Mouse (Mus musculus) cerebellum, adult 9-10 months (tissue): ENCODE results near the gene Mboat1.
A peak's percentile ranks its signal among the peaks of the same experiment; 100 is the strongest.

Experiments
- DNase-seq: peaks from one replicate; pipeline ENCODE4 v3.0.0; 2022

The Mboat1 gene

GRCm38 (mm10) chr13:30136243-30136922, at the start of gene Mboat1:
TSS of gene Mboat1 (plus strand) at chr13:30136489.
- DNase-seq, result peak; percentile 18

GRCm38 (mm10) chr13:30093086-30093485, 43.2 kb upstream of the Mboat1 start:
- no peak for DNase-seq

GRCm38 (mm10) chr13:30095851-30096250, 40.4 kb upstream of the Mboat1 start:
- no peak for DNase-seq

- no peak for DNase-seq
These were observed 39.8 kb upstream of the Mboat1 start for GRCm38 (mm10) chr13:30096536-30096935.

- DNase-seq, result no peak
These were observed 27.2 kb upstream of the Mboat1 start for GRCm38 (mm10) chr13:30109001-30109600.

- no peak for DNase-seq
These were observed 20.5 kb upstream of the Mboat1 start for GRCm38 (mm10) chr13:30115792-30116191.

GRCm38 (mm10) chr13:30136923-30137629, 787 bp downstream of the Mboat1 start:
- DNase-seq, result no peak

GRCm38 (mm10) chr13:30137951-30138350, 1.7 kb downstream of the Mboat1 start:
- DNase-seq, result no peak

- DNase-seq, result no peak
These were observed 3.9 kb downstream of the Mboat1 start for GRCm38 (mm10) chr13:30140149-30140548.

GRCm38 (mm10) chr13:30140646-30141045, 4.4 kb downstream of the Mboat1 start:
- DNase-seq, result no peak

GRCm38 (mm10) chr13:30141996-30142395, 5.7 kb downstream of the Mboat1 start:
- no peak for DNase-seq

GRCm38 (mm10) chr13:30146468-30146867, 10.2 kb downstream of the Mboat1 start:
- no peak for DNase-seq

- no peak for DNase-seq
These were observed 18.0 kb downstream of the Mboat1 start for GRCm38 (mm10) chr13:30154264-30154663.

GRCm38 (mm10) chr13:30159626-30160025, 23.3 kb downstream of the Mboat1 start:
- DNase-seq, result no peak

- no peak for DNase-seq
These were observed 27.2 kb downstream of the Mboat1 start for GRCm38 (mm10) chr13:30163521-30163920.

- DNase-seq, result no peak
These were observed 30.1 kb downstream of the Mboat1 start for GRCm38 (mm10) chr13:30166138-30167090.

- DNase-seq, result no peak
These were observed 31.2 kb downstream of the Mboat1 start for GRCm38 (mm10) chr13:30167499-30167898.

GRCm38 (mm10) chr13:30168803-30169202, 32.5 kb downstream of the Mboat1 start:
- no peak for DNase-seq

GRCm38 (mm10) chr13:30170061-30170460, 33.8 kb downstream of the Mboat1 start:
- no peak for DNase-seq

- no peak for DNase-seq
These were observed 38.3 kb downstream of the Mboat1 start for GRCm38 (mm10) chr13:30174586-30174985.

- DNase-seq, result no peak
These were observed 41.1 kb downstream of the Mboat1 start for GRCm38 (mm10) chr13:30177356-30177755.

- DNase-seq, result no peak
These were observed 49.3 kb downstream of the Mboat1 start for GRCm38 (mm10) chr13:30185549-30185948.

- DNase-seq, result no peak
These were observed 49.7 kb downstream of the Mboat1 start for GRCm38 (mm10) chr13:30185959-30186358.
